Mouse (Mus musculus): ENCODE measurements at regions not wholly inside any gene's neighbourhood (a gene's known extent, or its start where the extent isn't known, plus 50 kb on each side); places are given as distances from the start of the nearest gene placed in this dataset.

- TF ChIP-seq CTCF (IDR thresholded peaks at IDR 0.05), result no peak
- no peak for TF ChIP-seq EP300 (IDR thresholded peaks at IDR 0.05)
Measured at GRCm38 (mm10) chr16:20936722-20937121, 202.4 kb upstream of the Thpo start.

Data from lung, postnatal 0 days (tissue).